Mouse (Mus musculus): ENCODE measurements at regions not wholly inside any gene's neighbourhood (a gene's known extent, or its start where the extent isn't known, plus 50 kb on each side); places are given as distances from the start of the nearest gene placed in this dataset.

GRCm38 (mm10) chr1:193860767-193861299, 490.7 kb upstream of the Camk1g start:
- no peaks in the 10 kb centered on the region for H3K27me3 ChIP-seq
- no peak overlapping the region for H3K4me3 ChIP-seq
- no peaks in the 10 kb centered on the region for H3K9me3 ChIP-seq
- H3K4me2 ChIP-seq = no peak overlapping the region
- H3K36me3 ChIP-seq = no peaks in the 10 kb centered on the region
- no peak overlapping the region for H3K9ac ChIP-seq
- WGBS = 79% methylated on average over 5 of the region's 5 CpGs
- ATAC-seq (ENCODE audit: borderline replicate concordance, extremely low read depth, low FRiP score, low TSS enrichment) = no peak
- H3K27ac ChIP-seq = no peak overlapping the region
- H3K4me1 ChIP-seq = 0 out of 2 replicates have a peak, but pooled peaks cover 12% of the 10 kb centered on the region

- WGBS = 41% methylated on average over 2 of the region's 2 CpGs
- no peak for ATAC-seq (ENCODE audit: borderline replicate concordance, extremely low read depth, low FRiP score, low TSS enrichment)
Measured at GRCm38 (mm10) chr1:193860354-193860753, 490.3 kb upstream of the Camk1g start.

GRCm38 (mm10) chr1:193859257-193860125, 489.4 kb upstream of the Camk1g start:
- WGBS = 45% methylated on average over 10 of the region's 10 CpGs
- Histone ChIP-seq H3K27ac (peak overlapping the region; percentile 20; the same call in 1 of the 2 replicates), H3K4me2 (no peak overlapping the region)

More at GRCm38 (mm10) chr1:193860354-193860753, 490.3 kb upstream of the Camk1g start:
- H3K4me1 ChIP-seq = 0 out of 2 replicates have a peak, but pooled peaks cover 12% of the 10 kb centered on the region
- H3K4me3 ChIP-seq = no peak overlapping the region
- H3K36me3 ChIP-seq = no peaks in the 10 kb centered on the region
- H3K27me3 ChIP-seq = no peaks in the 10 kb centered on the region
- H3K4me2 ChIP-seq = no peak overlapping the region
- no peaks in the 10 kb centered on the region for H3K9me3 ChIP-seq
- H3K9ac ChIP-seq = no peak overlapping the region
- H3K27ac ChIP-seq = no peak overlapping the region

GRCm38 (mm10) chr1:193847922-193848321, 477.8 kb upstream of the Camk1g start:
- no peak for ATAC-seq (ENCODE audit: borderline replicate concordance, extremely low read depth, low FRiP score, low TSS enrichment)
- no peaks in the 10 kb centered on the region for H3K4me1 ChIP-seq
- no peak overlapping the region for H3K4me2 ChIP-seq
- 79% methylated on average over 5 of the region's 5 CpGs for WGBS
- no peaks in the 10 kb centered on the region for H3K36me3 ChIP-seq
- H3K27me3 ChIP-seq = no peaks in the 10 kb centered on the region
- H3K4me3 ChIP-seq = no peak overlapping the region
- no peak overlapping the region for H3K9ac ChIP-seq
- no peak overlapping the region for H3K27ac ChIP-seq
- no peaks in the 10 kb centered on the region for H3K9me3 ChIP-seq

More at GRCm38 (mm10) chr1:193859257-193860125, 489.4 kb upstream of the Camk1g start:
- no peak overlapping the region for H3K9ac ChIP-seq
- H3K4me1 ChIP-seq = 0 out of 2 replicates have a peak, but pooled peaks cover 12% of the 10 kb centered on the region
- H3K36me3 ChIP-seq = no peaks in the 10 kb centered on the region
- ATAC-seq (ENCODE audit: borderline replicate concordance, extremely low read depth, low FRiP score, low TSS enrichment) = no peak
- no peaks in the 10 kb centered on the region for H3K9me3 ChIP-seq
- no peaks in the 10 kb centered on the region for H3K27me3 ChIP-seq
- H3K4me3 ChIP-seq = no peak overlapping the region

GRCm38 (mm10) chr1:193844868-193845267, 474.8 kb upstream of the Camk1g start:
- Histone ChIP-seq H3K9ac (no peak overlapping the region), H3K27ac (no peak overlapping the region), H3K4me2 (no peak overlapping the region), H3K9me3 (no peaks in the 10 kb centered on the region), H3K4me3 (no peak overlapping the region), H3K36me3 (no peaks in the 10 kb centered on the region), H3K4me1 (no peaks in the 10 kb centered on the region), H3K27me3 (no peaks in the 10 kb centered on the region)
- ATAC-seq (ENCODE audit: borderline replicate concordance, extremely low read depth, low FRiP score, low TSS enrichment) = peak; percentile 46; the same call in 1 of the 2 replicates

GRCm38 (mm10) chr1:193844461-193844860, 474.4 kb upstream of the Camk1g start:
- no peak for ATAC-seq (ENCODE audit: borderline replicate concordance, extremely low read depth, low FRiP score, low TSS enrichment)
- Histone ChIP-seq H3K4me2 (no peak overlapping the region), H3K36me3 (no peaks in the 10 kb centered on the region), H3K4me1 (no peaks in the 10 kb centered on the region), H3K27ac (no peak overlapping the region), H3K9ac (no peak overlapping the region), H3K4me3 (no peak overlapping the region), H3K9me3 (no peaks in the 10 kb centered on the region), H3K27me3 (no peaks in the 10 kb centered on the region)
- WGBS = 43% methylated on average over 1 of the region's 1 CpGs

- H3K36me3 ChIP-seq = no peaks in the 10 kb centered on the region
- no peaks in the 10 kb centered on the region for H3K27me3 ChIP-seq
- H3K27ac ChIP-seq = no peak overlapping the region
- ATAC-seq (ENCODE audit: borderline replicate concordance, extremely low read depth, low FRiP score, low TSS enrichment) = no peak
- no peak overlapping the region for H3K4me3 ChIP-seq
- WGBS = 41% methylated on average over 3 of the region's 3 CpGs
- H3K4me1 ChIP-seq = no peaks in the 10 kb centered on the region
- no peak overlapping the region for H3K9ac ChIP-seq
- H3K4me2 ChIP-seq = no peak overlapping the region
- no peaks in the 10 kb centered on the region for H3K9me3 ChIP-seq
Measured at GRCm38 (mm10) chr1:193800998-193801397, 430.9 kb upstream of the Camk1g start.

GRCm38 (mm10) chr1:193790579-193790978, 420.5 kb upstream of the Camk1g start:
- ATAC-seq (ENCODE audit: borderline replicate concordance, extremely low read depth, low FRiP score, low TSS enrichment) = no peak
- Histone ChIP-seq H3K9ac (no peak overlapping the region), H3K27me3 (no peaks in the 10 kb centered on the region), H3K36me3 (no peaks in the 10 kb centered on the region), H3K27ac (no peak overlapping the region), H3K4me1 (no peaks in the 10 kb centered on the region), H3K9me3 (no peaks in the 10 kb centered on the region), H3K4me3 (no peak overlapping the region), H3K4me2 (no peak overlapping the region)
- 80% methylated on average over 2 of the region's 2 CpGs for WGBS

GRCm38 (mm10) chr1:193788496-193788895, 418.4 kb upstream of the Camk1g start:
- Histone ChIP-seq H3K4me1 (no peaks in the 10 kb centered on the region), H3K27ac (no peak overlapping the region), H3K4me3 (no peak overlapping the region), H3K27me3 (no peaks in the 10 kb centered on the region), H3K36me3 (no peaks in the 10 kb centered on the region), H3K9me3 (no peaks in the 10 kb centered on the region), H3K4me2 (no peak overlapping the region), H3K9ac (no peak overlapping the region)
- 88% methylated on average over 2 of the region's 2 CpGs for WGBS
- no peak for ATAC-seq (ENCODE audit: borderline replicate concordance, extremely low read depth, low FRiP score, low TSS enrichment)

- 69% methylated on average over 1 of the region's 1 CpGs for WGBS
- no peaks in the 10 kb centered on the region for H3K27me3 ChIP-seq
- H3K4me3 ChIP-seq = no peak overlapping the region
- no peaks in the 10 kb centered on the region for H3K9me3 ChIP-seq
- no peak for ATAC-seq (ENCODE audit: borderline replicate concordance, extremely low read depth, low FRiP score, low TSS enrichment)
- no peaks in the 10 kb centered on the region for H3K4me1 ChIP-seq
- H3K27ac ChIP-seq = no peak overlapping the region
- H3K4me2 ChIP-seq = no peak overlapping the region
- H3K36me3 ChIP-seq = no peaks in the 10 kb centered on the region
- H3K9ac ChIP-seq = no peak overlapping the region
Measured at GRCm38 (mm10) chr1:193787417-193787816, 417.3 kb upstream of the Camk1g start.

- Histone ChIP-seq H3K4me1 (no peaks in the 10 kb centered on the region), H3K27ac (no peak overlapping the region), H3K4me2 (no peak overlapping the region), H3K27me3 (no peaks in the 10 kb centered on the region), H3K36me3 (no peaks in the 10 kb centered on the region), H3K9ac (no peak overlapping the region), H3K9me3 (no peaks in the 10 kb centered on the region), H3K4me3 (no peak overlapping the region)
- 47% methylated on average over 1 of the region's 1 CpGs for WGBS
- ATAC-seq (ENCODE audit: borderline replicate concordance, extremely low read depth, low FRiP score, low TSS enrichment) = no peak
Measured at GRCm38 (mm10) chr1:193784966-193785365, 414.9 kb upstream of the Camk1g start.

- H3K9ac ChIP-seq = no peak overlapping the region
- no peaks in the 10 kb centered on the region for H3K27me3 ChIP-seq
- no peaks in the 10 kb centered on the region for H3K36me3 ChIP-seq
- no peak overlapping the region for H3K4me3 ChIP-seq
- no peak overlapping the region for H3K4me2 ChIP-seq
- 79% methylated on average over 2 of the region's 2 CpGs for WGBS
- H3K27ac ChIP-seq = no peak overlapping the region
- ATAC-seq (ENCODE audit: borderline replicate concordance, extremely low read depth, low FRiP score, low TSS enrichment) = no peak
- H3K9me3 ChIP-seq = no peaks in the 10 kb centered on the region
- no peaks in the 10 kb centered on the region for H3K4me1 ChIP-seq
Measured at GRCm38 (mm10) chr1:193784526-193784925, 414.4 kb upstream of the Camk1g start.
